Mouse (Mus musculus): ENCODE data around the gene Tmem82. TPM values are rescaled to one million over a fixed set of nuclear protein-coding genes. Genes with fewer than 3 reads are reported as not detected.
A peak's percentile ranks its signal among the peaks of the same experiment; 100 is the strongest.

Tmem82 gene
- polyA plus RNA-seq, 1 experiment from 2014 or later, result 3.6 TPM

GRCm38 (mm10) chr4:141635991-141636390, 17.6 kb upstream of the Tmem82 start:
- H3K4me1 ChIP-seq, result no peaks in the 10 kb centered on the region
- H3K9me3 ChIP-seq (replicated peaks), result no peaks in the 10 kb centered on the region
- H3K36me3 ChIP-seq, result peaks cover 58% of the 10 kb centered on the region
- 80% methylated on average over 9 of the region's 9 CpGs for WGBS (ENCODE audit: insufficient replicate concordance)
- no peak overlapping the region for H3K9ac ChIP-seq
- H3K27me3 ChIP-seq (replicated peaks), result no peaks in the 10 kb centered on the region
- ATAC-seq, result no peak
- no peak overlapping the region for H3K4me2 ChIP-seq
- no peak overlapping the region for H3K4me3 ChIP-seq
- no peak overlapping the region for H3K27ac ChIP-seq

DNA sequence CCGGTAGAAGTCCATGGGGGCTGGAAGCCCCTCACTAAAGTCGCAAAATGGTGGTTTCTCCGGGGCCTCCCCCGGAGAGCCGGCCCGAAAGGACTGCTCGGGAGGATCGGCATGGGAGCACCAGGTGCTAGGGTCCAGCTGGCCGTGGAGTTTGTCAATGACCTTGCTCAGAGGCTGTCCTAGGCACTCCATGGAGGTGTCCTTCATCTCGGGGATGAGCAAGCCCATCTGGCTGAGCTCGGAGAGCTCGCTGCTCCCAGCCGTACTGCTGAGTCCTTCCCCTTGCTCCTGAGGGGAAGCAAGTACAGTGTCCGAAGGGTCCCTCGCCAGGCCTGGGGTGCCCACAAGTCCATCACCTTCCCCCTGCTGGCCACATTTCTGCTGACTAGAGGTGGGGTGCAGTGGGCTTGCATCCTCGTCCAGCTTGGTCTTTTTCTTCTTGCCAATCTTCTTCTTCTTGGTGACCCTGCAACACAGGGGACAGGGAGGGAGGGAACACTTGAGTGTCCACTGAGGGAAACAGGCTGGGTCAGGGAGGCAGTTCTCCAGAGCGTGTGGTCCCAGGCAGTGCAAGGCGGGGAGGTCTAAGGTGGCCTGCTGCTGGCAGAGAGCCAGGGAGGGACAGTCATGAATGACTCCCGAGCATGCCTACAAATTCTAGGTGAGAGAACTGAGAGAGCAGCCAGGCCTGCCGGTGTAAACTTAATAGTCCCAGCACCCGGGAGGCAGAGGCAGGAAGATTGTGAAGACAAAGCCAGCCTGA, 13.9 kb upstream of the Tmem82 start:
- WGBS (ENCODE audit: insufficient replicate concordance), result 87% methylated on average over 21 of the region's 21 CpGs
- H3K36me3 ChIP-seq, result peaks cover 71% of the 10 kb centered on the region
- H3K9ac ChIP-seq, result no peak overlapping the region
- H3K9me3 ChIP-seq (replicated peaks), result no peaks in the 10 kb centered on the region
- H3K4me3 ChIP-seq, result no peak overlapping the region
- no peak for ATAC-seq
- H3K27me3 ChIP-seq (replicated peaks), result no peaks in the 10 kb centered on the region
- H3K4me1 ChIP-seq, result no peaks in the 10 kb centered on the region
- no peak overlapping the region for H3K27ac ChIP-seq
- no peak overlapping the region for H3K4me2 ChIP-seq

GRCm38 (mm10) chr4:141631250-141631649, 12.8 kb upstream of the Tmem82 start:
- Histone ChIP-seq H3K27me3 (replicated peaks) (no peaks in the 10 kb centered on the region), H3K4me2 (no peak overlapping the region), H3K4me1 (no peaks in the 10 kb centered on the region), H3K27ac (no peak overlapping the region), H3K4me3 (no peak overlapping the region), H3K36me3 (peaks cover 71% of the 10 kb centered on the region), H3K9ac (no peak overlapping the region), H3K9me3 (replicated peaks) (no peaks in the 10 kb centered on the region)
- WGBS (ENCODE audit: insufficient replicate concordance), result 84% methylated on average over 20 of the region's 20 CpGs
- ATAC-seq, result no peak

- WGBS (ENCODE audit: insufficient replicate concordance), result 85% methylated on average over 11 of the region's 11 CpGs
Observed at GRCm38 (mm10) chr4:141630021-141630420, 11.6 kb upstream of the Tmem82 start.

DNA sequence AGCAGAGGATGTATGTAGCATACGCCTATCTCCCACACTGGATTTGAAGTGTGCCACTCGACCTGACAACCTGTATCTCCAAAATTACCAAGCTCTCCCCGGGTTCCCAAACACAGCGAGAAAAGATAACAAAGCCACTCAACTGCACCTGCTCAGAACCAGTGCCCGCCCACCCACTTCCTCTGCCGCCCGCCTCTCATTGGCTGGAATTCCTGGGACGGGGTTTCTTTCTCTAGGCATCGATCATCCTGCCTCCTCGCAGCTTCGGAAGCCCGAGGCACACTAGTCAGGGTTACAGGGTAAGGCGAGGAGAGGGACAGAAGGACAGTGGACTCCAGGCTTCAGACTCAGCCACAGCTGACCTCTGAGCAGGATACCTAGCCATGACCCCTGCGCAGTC, 10.2 kb upstream of the Tmem82 start:
- Histone ChIP-seq H3K4me3 (no peak overlapping the region), H3K9me3 (replicated peaks) (no peaks in the 10 kb centered on the region), H3K36me3 (peaks cover 70% of the 10 kb centered on the region), H3K27me3 (replicated peaks) (no peaks in the 10 kb centered on the region), H3K4me2 (no peak overlapping the region), H3K4me1 (peaks cover 19% of the 10 kb centered on the region), H3K27ac (no peak overlapping the region), H3K9ac (no peak overlapping the region)
- 73% methylated on average over 14 of the region's 14 CpGs for WGBS (ENCODE audit: insufficient replicate concordance)
- no peak for ATAC-seq

More at GRCm38 (mm10) chr4:141630021-141630420, 11.6 kb upstream of the Tmem82 start:
- Histone ChIP-seq H3K27ac (no peak overlapping the region), H3K4me3 (no peak overlapping the region), H3K9me3 (replicated peaks) (no peaks in the 10 kb centered on the region), H3K27me3 (replicated peaks) (no peaks in the 10 kb centered on the region), H3K4me2 (no peak overlapping the region), H3K36me3 (peaks cover 75% of the 10 kb centered on the region), H3K9ac (no peak overlapping the region), H3K4me1 (peaks cover 10% of the 10 kb centered on the region; the same call in 1 of the 2 replicates)
- no peak for ATAC-seq

GRCm38 (mm10) chr4:141627502-141627901, 9.1 kb upstream of the Tmem82 start:
- Histone ChIP-seq H3K4me3 (no peak overlapping the region), H3K4me1 (peaks cover 24% of the 10 kb centered on the region), H3K4me2 (no peak overlapping the region), H3K36me3 (peaks cover 63% of the 10 kb centered on the region), H3K27ac (no peak overlapping the region), H3K9ac (no peak overlapping the region), H3K27me3 (replicated peaks) (no peaks in the 10 kb centered on the region), H3K9me3 (replicated peaks) (no peaks in the 10 kb centered on the region)
- no peak for ATAC-seq
- WGBS (ENCODE audit: insufficient replicate concordance), result 81% methylated on average over 5 of the region's 5 CpGs

- no peak for ATAC-seq
- no peak overlapping the region for H3K4me3 ChIP-seq
- H3K36me3 ChIP-seq, result peaks cover 48% of the 10 kb centered on the region
- H3K9ac ChIP-seq, result no peak overlapping the region
- H3K27ac ChIP-seq, result no peak overlapping the region
- WGBS (ENCODE audit: insufficient replicate concordance), result 81% methylated on average over 16 of the region's 16 CpGs
- H3K27me3 ChIP-seq (replicated peaks), result no peaks in the 10 kb centered on the region
- no peaks in the 10 kb centered on the region for H3K9me3 ChIP-seq (replicated peaks)
- no peak overlapping the region for H3K4me2 ChIP-seq
- peaks cover 24% of the 10 kb centered on the region for H3K4me1 ChIP-seq
Observed at GRCm38 (mm10) chr4:141625774-141626550, 7.5 kb upstream of the Tmem82 start.

GRCm38 (mm10) chr4:141624983-141625773, 6.7 kb upstream of the Tmem82 start:
- Histone ChIP-seq H3K27ac (no peak overlapping the region), H3K4me3 (no peak overlapping the region), H3K4me2 (no peak overlapping the region), H3K9ac (no peak overlapping the region), H3K4me1 (peaks cover 24% of the 10 kb centered on the region), H3K36me3 (peaks cover 40% of the 10 kb centered on the region), H3K9me3 (replicated peaks) (no peaks in the 10 kb centered on the region), H3K27me3 (replicated peaks) (no peaks in the 10 kb centered on the region)
- ATAC-seq, result no peak
- 63% methylated on average over 19 of the region's 19 CpGs for WGBS (ENCODE audit: insufficient replicate concordance)

DNA sequence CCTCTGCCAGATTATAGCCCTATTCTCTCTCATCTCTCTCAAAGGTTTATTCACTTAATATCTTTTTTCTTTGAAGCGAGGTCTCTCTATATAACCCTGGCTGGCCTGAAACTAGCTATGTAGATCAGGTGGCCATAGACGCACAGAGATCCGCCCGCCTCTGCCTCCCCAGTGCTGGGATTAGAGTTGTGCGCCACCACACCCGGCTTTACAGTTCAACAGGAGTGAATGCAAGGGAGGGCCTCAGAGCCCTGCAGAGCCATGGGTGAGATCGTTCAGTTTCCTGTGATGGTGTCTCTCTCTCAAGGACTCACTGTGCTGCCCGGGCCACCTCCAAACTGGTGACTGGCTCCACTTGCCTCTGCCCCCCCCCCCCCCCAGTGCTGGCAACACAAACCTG, 5.7 kb upstream of the Tmem82 start:
- no peak for ATAC-seq
- Histone ChIP-seq H3K9ac (no peak overlapping the region), H3K27ac (no peak overlapping the region), H3K4me2 (no peak overlapping the region), H3K4me1 (peaks cover 24% of the 10 kb centered on the region), H3K9me3 (replicated peaks) (no peaks in the 10 kb centered on the region), H3K27me3 (replicated peaks) (no peaks in the 10 kb centered on the region), H3K4me3 (no peak overlapping the region), H3K36me3 (peaks cover 29% of the 10 kb centered on the region)
- WGBS (ENCODE audit: insufficient replicate concordance), result 61% methylated on average over 8 of the region's 8 CpGs

DNA sequence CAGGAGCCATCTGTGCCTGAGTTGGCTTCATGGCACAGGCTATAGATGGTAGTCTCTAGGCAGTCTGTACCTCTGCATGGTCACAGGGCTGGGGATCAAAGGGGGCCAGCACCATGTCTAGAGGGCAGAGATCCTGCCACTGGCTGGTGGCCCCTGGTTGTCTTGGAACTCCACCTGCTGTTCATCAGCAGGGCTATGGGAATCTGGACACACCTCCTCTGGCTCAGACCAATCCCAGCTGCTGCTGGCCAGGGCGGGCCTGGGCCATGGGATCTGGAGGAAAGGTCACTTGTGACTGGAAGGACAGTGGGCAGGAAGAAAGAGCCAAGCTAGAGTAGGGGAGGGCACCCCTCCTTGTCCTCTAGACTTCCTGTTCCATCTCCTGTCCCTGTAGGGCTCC, 5.2 kb upstream of the Tmem82 start, which contains the start of gene Slc25a34:
Slc25a34 (minus strand) TSS at position 156 of the 400 bp plus-strand sequence.
- no peak within 1 kb of the TSS for H3K9ac ChIP-seq
- H3K27ac ChIP-seq, result no peak within 1 kb of the TSS
- H3K4me2 ChIP-seq, result no peak within 1 kb of the TSS

GRCm38 (mm10) chr4:141623037-141623436, 4.6 kb upstream of the Tmem82 start:
- 76% methylated on average over 11 of the region's 11 CpGs for WGBS (ENCODE audit: insufficient replicate concordance)
- Histone ChIP-seq H3K36me3 (peaks cover 18% of the 10 kb centered on the region), H3K27me3 (replicated peaks) (no peaks in the 10 kb centered on the region; the same call in 1 of the 2 replicates), H3K4me3 (no peak overlapping the region), H3K9ac (no peak overlapping the region), H3K9me3 (replicated peaks) (no peaks in the 10 kb centered on the region), H3K4me1 (peaks cover 33% of the 10 kb centered on the region), H3K27ac (no peak overlapping the region), H3K4me2 (no peak overlapping the region)
- no peak for ATAC-seq

More for the DNA sequence above, 5.2 kb upstream of the Tmem82 start, which contains the start of gene Slc25a34:
- Histone ChIP-seq H3K4me3 (no peak within 1 kb of the TSS), H3K36me3 (peaks cover 25% of the 10 kb centered on the region), H3K27me3 (replicated peaks) (no peaks in the 10 kb centered on the region), H3K9me3 (replicated peaks) (no peaks in the 10 kb centered on the region), H3K4me1 (peaks cover 29% of the 10 kb centered on the region)
- peak; percentile 58 for ATAC-seq
- WGBS (ENCODE audit: insufficient replicate concordance), result 39% methylated on average over 1 of the region's 1 CpGs
